Mouse (Mus musculus) neutrophil, adult 83 days (primary cell): ENCODE measurements around the gene Mad2l2. TPM values are rescaled to one million over a fixed set of nuclear protein-coding genes. Genes with fewer than 3 reads are reported as not detected.

Experiments used
- total RNA-seq, 2 experiments: library from RNA; stranded (reverse); gene quantifications; one replicate each; pipeline ENCODE4 v1.2.4; 2023

The Mad2l2 gene
- 10 to 100 TPM; 10.3 to 11.0 TPM for total RNA-seq

GRCm38 (mm10) chr4:148130133-148130532 is at the start of gene Mad2l2:
Gene Mad2l2 (plus strand): TSS chr4:148130384.

GRCm38 (mm10) chr4:148087907-148088527 is 42.2 kb upstream of the Mad2l2 start, which contains the start of gene Agtrap:
Gene Agtrap (minus strand): TSS chr4:148088031.

GRCm38 (mm10) chr4:148130561-148131413 is 603 bp downstream of the Mad2l2 start, which contains the start of gene Draxin:
Gene Draxin (minus strand): TSS chr4:148130698.

GRCm38 (mm10) chr4:148151267-148152168 is 21.3 kb downstream of the Mad2l2 start, which contains the start of gene Fbxo6:
Gene Fbxo6 (minus strand): TSS chr4:148152140.

GRCm38 (mm10) chr4:148160436-148161390 is 30.5 kb downstream of the Mad2l2 start, which contains the start of the genes Fbxo44 and Fbxo2:
Gene Fbxo44 (minus strand): TSS chr4:148160482.
Gene Fbxo2 (plus strand): TSS chr4:148160621.

Other genes starting within 250 kb of the Mad2l2 start
- gene Mfn2, start 225.7 kb upstream of the Mad2l2 start, total RNA-seq, result 10 to 100 TPM; 49.6 to 52.0 TPM
- 10 to 100 TPM; 17.5 to 18.9 TPM for gene Plod1, start 193.6 kb upstream of the Mad2l2 start, total RNA-seq
- 10 to 100 TPM; 56.6 to 59.3 TPM for gene 2510039O18Rik, start 189.5 kb upstream of the Mad2l2 start, total RNA-seq
- gene Nppb, start 144.6 kb upstream of the Mad2l2 start, total RNA-seq, result not detected
- gene Nppa, start 129.7 kb upstream of the Mad2l2 start, total RNA-seq, result not detected
- gene Clcn6, start 91.6 kb upstream of the Mad2l2 start, total RNA-seq, result 10 to 100 TPM in 1 of 2 experiments, 1 to 10 TPM in 1; 9.8 to 10.6 TPM
- 10 to 100 TPM in 1 of 2 experiments, 1 to 10 TPM in 1; 10.0 to 14.6 TPM for gene Mthfr, start 91.3 kb upstream of the Mad2l2 start, total RNA-seq
- gene Agtrap, start 42.4 kb upstream of the Mad2l2 start, total RNA-seq, result 10 to 100 TPM; 66.1 to 70.7 TPM
- under 1 TPM in 1 of 2 experiments, not detected in 1; 0.18 TPM for gene Draxin, start 314 bp downstream of the Mad2l2 start, total RNA-seq
- 10 to 100 TPM; 13.6 to 18.7 TPM for gene Fbxo6, start 21.8 kb downstream of the Mad2l2 start, total RNA-seq
- gene Fbxo44, start 30.1 kb downstream of the Mad2l2 start, total RNA-seq, result under 1 TPM; 0.33 to 0.73 TPM
- not detected for gene Fbxo2, start 30.2 kb downstream of the Mad2l2 start, total RNA-seq
- not detected for gene Disp3, start 157.6 kb downstream of the Mad2l2 start, total RNA-seq